Mouse (Mus musculus) kidney, adult 10 weeks (tissue): ENCODE measurements around the gene Riox2. TPM values are rescaled to one million over a fixed set of nuclear protein-coding genes. Genes with fewer than 3 reads are reported as not detected.

Source experiments
- polyA plus RNA-seq: library from polyadenylated mRNA; stranded (reverse); fragments of 350-450 nt; fragmentation: Illumina TruSeq; extraction: RNeasy Lipid Tissue Mini Kit (QIAGEN cat#74804); gene quantifications from one replicate; pipeline ENCODE4 v1.2.3, GENCODE M21; 2014; ENCODE audit warnings: low read depth, low replicate concordance

Gene Riox2
- 37.2 TPM for polyA plus RNA-seq

GRCm38 (mm10) chr16:59471637-59472278 is at the start of gene Riox2:
Gene Riox2, plus strand, starts transcription at chr16:59471775.

Other genes starting within 250 kb of the Riox2 start
- not detected for gene Olfr201, start 199.1 kb upstream of the Riox2 start, polyA plus RNA-seq
- not detected for gene Olfr202, start 185.0 kb upstream of the Riox2 start, polyA plus RNA-seq
- not detected for gene Olfr203, start 172.9 kb upstream of the Riox2 start, polyA plus RNA-seq
- gene Olfr204, start 153.5 kb upstream of the Riox2 start, polyA plus RNA-seq = not detected
- gene Olfr205, start 140.6 kb upstream of the Riox2 start, polyA plus RNA-seq = not detected
- not detected for gene Olfr206, start 122.5 kb upstream of the Riox2 start, polyA plus RNA-seq
- not detected for gene Olfr209, start 107.8 kb upstream of the Riox2 start, polyA plus RNA-seq
- gene Gabrr3, start 64.4 kb upstream of the Riox2 start, polyA plus RNA-seq = not detected
- gene Crybg3, start 129.2 kb downstream of the Riox2 start, polyA plus RNA-seq = 15.8 TPM
- gene Arl6, start 167.6 kb downstream of the Riox2 start, polyA plus RNA-seq = 101 TPM